In genomic region chr3:105169117-105169516, GRCm38 (mm10) we compare ENCODE assay signal across 19 mouse cellular contexts.
DNase-seq lines count a peak whose midpoint lies in the region; ATAC-seq and TF ChIP-seq lines count a peak whose summit lies in the region.
"Had no signal": no experiment of that assay in that cellular context is flagged by ENCODE, and none has a peak within 500 bp of the region (broad histone marks: within the 10 kb centered on the region; RNA-seq: fewer than 3 reads in every experiment).

No protein-coding gene starts in this region.

- 0 out of 2 replicates have a peak, but pooled peaks have one; percentile 27 for ATAC-seq in kidney, embryonic 16.5 days (ENCODE audit: low FRiP score, low TSS enrichment)
- peak; percentile 11; the same call in 1 of the 2 replicates for ATAC-seq in midbrain, embryonic 13.5 days
- peak; percentile 14; the same call in 1 of the 2 replicates for ATAC-seq in midbrain, postnatal 0 days (ENCODE audit: low FRiP score)

- no peak for TF ChIP-seq POLR2A in cerebellum, adult 2 months (IDR thresholded peaks at IDR 0.05; ENCODE audit: borderline replicate concordance, insufficient read depth, low read length)

- intact Hi-C loops in gastrocnemius, postnatal 14 days (cut with DNase I; ENCODE audit: low total_unique reads), result no loop called here

- no peaks in the 10 kb centered on the region for H3K36me3 ChIP-seq in kidney, embryonic 16.5 days (ENCODE audit: insufficient read depth, low read length)
- H3K36me3 ChIP-seq in midbrain, embryonic 13.5 days, result no peaks in the 10 kb centered on the region
- H3K36me3 ChIP-seq in midbrain, embryonic 10.5 days, result no peaks in the 10 kb centered on the region
- H3K36me3 ChIP-seq in midbrain, postnatal 0 days (ENCODE audit: insufficient read depth, low read length), result no peaks in the 10 kb centered on the region
- H3K36me3 ChIP-seq: embryonic facial prominence, embryonic 12.5 days; limb, embryonic 13.5 days; neural tube, embryonic 12.5 days had no signal

- no peak overlapping the region for H3K27ac ChIP-seq in cerebellum, adult 2 months (ENCODE audit: insufficient read depth, low read length)
- H3K27ac ChIP-seq in kidney, embryonic 16.5 days (ENCODE audit: low read length), result no peak overlapping the region
- peak overlapping the region; percentile 15; the same call in 1 of the 2 replicates for H3K27ac ChIP-seq in midbrain, embryonic 13.5 days
- H3K27ac ChIP-seq in midbrain, embryonic 10.5 days (replicated peaks), result no peak overlapping the region; the same call in 1 of the 2 replicates
- no peak overlapping the region for H3K27ac ChIP-seq in midbrain, postnatal 0 days (ENCODE audit: low read depth, low read length)
- H3K27ac ChIP-seq: embryonic facial prominence, embryonic 12.5 days; left cerebral cortex, adult 2 months; limb, embryonic 13.5 days; liver, embryonic 14.5 days; neural tube, embryonic 12.5 days had no signal

- TF ChIP-seq CTCF in cerebellum, adult 2 months (IDR thresholded peaks at IDR 0.05; ENCODE audit: borderline replicate concordance, insufficient read depth, low read depth, low read length), result no peak
- no peak for TF ChIP-seq CTCF in midbrain, postnatal 0 days (IDR thresholded peaks at IDR 0.05)

- no peak overlapping the region for H3K9ac ChIP-seq in kidney, embryonic 16.5 days (replicated peaks; ENCODE audit: low read length)
- no peak overlapping the region for H3K9ac ChIP-seq in midbrain, embryonic 13.5 days (replicated peaks)
- H3K9ac ChIP-seq in midbrain, postnatal 0 days (replicated peaks; ENCODE audit: low read length, poor library complexity, severe bottlenecking), result no peak overlapping the region
- H3K9ac ChIP-seq: embryonic facial prominence, embryonic 12.5 days; limb, embryonic 13.5 days; liver, embryonic 14.5 days; neural tube, embryonic 12.5 days had no signal

- H3K4me2 ChIP-seq in kidney, embryonic 16.5 days (replicated peaks; ENCODE audit: low read depth, low read length), result no peak overlapping the region
- no peak overlapping the region for H3K4me2 ChIP-seq in midbrain, embryonic 13.5 days (replicated peaks)
- no peak overlapping the region for H3K4me2 ChIP-seq in midbrain, postnatal 0 days (ENCODE audit: low read depth, low read length, poor library complexity, severe bottlenecking)
- H3K4me2 ChIP-seq: embryonic facial prominence, embryonic 12.5 days; limb, embryonic 13.5 days; neural tube, embryonic 12.5 days had no signal

- H3K4me1 ChIP-seq in cerebellum, adult 2 months (ENCODE audit: control insufficient read depth, insufficient read depth, low read length), result no peaks in the 10 kb centered on the region; the same call in 1 of the 2 replicates
- no peaks in the 10 kb centered on the region for H3K4me1 ChIP-seq in kidney, embryonic 16.5 days (ENCODE audit: insufficient read depth, low read length)
- peaks cover 12% of the 10 kb centered on the region for H3K4me1 ChIP-seq in midbrain, embryonic 13.5 days (replicated peaks)
- peaks cover 8% of the 10 kb centered on the region; the same call in 1 of the 2 replicates for H3K4me1 ChIP-seq in midbrain, embryonic 10.5 days
- H3K4me1 ChIP-seq in midbrain, postnatal 0 days (ENCODE audit: insufficient read depth, low read length), result peaks cover 6% of the 10 kb centered on the region; the same call in 1 of the 2 replicates
- H3K4me1 ChIP-seq: limb, embryonic 13.5 days; neural tube, embryonic 12.5 days had no signal

- H3K9me3 ChIP-seq in kidney, embryonic 16.5 days (ENCODE audit: low read length), result peaks cover 6% of the 10 kb centered on the region; the same call in 1 of the 2 replicates
- H3K9me3 ChIP-seq in midbrain, embryonic 13.5 days, result no peaks in the 10 kb centered on the region; the same call in 1 of the 2 replicates
- 0 out of 2 replicates have a peak, but pooled peaks cover 6% of the 10 kb centered on the region for H3K9me3 ChIP-seq in midbrain, embryonic 10.5 days (replicated peaks)
- H3K9me3 ChIP-seq in midbrain, postnatal 0 days (ENCODE audit: low read length), result no peaks in the 10 kb centered on the region

- DNase-seq in cerebellum, postnatal 10 days, result peak; percentile 40 to 59
- DNase-seq in cerebellum, adult 2 months, result no peak
- no peak for DNase-seq in kidney, adult 18-20 months
- no peak for DNase-seq in midbrain, embryonic 10.5 days (ENCODE audit: low spot score)
- peak; percentile 46 for DNase-seq in midbrain, postnatal 0 days (ENCODE audit: low spot score)
- no peak for DNase-seq in gastrocnemius, postnatal 14 days
- DNase-seq: adrenal gland, adult 2 months; cerebellum, adult 11 months; gastrocnemius, postnatal 10 days; kidney, adult 9 months; right cerebral cortex, postnatal 25 days; thymus, postnatal 25 days had no signal

- WGBS in cerebellum, adult 2 months, result 32% methylated on average over 4 of the region's 4 CpGs
- WGBS in kidney, embryonic 16.5 days, result 39% methylated on average over 4 of the region's 4 CpGs
- 41% methylated on average over 4 of the region's 4 CpGs for WGBS in midbrain, embryonic 13.5 days
- WGBS in midbrain, embryonic 10.5 days, result 57% methylated on average over 4 of the region's 4 CpGs
- WGBS in midbrain, postnatal 0 days, result 16% methylated on average over 4 of the region's 4 CpGs

- H3K4me3 ChIP-seq in cerebellum, adult 2 months (replicated peaks; ENCODE audit: insufficient read depth, low read depth, low read length), result no peak overlapping the region
- no peak overlapping the region for H3K4me3 ChIP-seq in kidney, embryonic 16.5 days (ENCODE audit: low read length)
- no peak overlapping the region for H3K4me3 ChIP-seq in midbrain, embryonic 13.5 days (replicated peaks)
- H3K4me3 ChIP-seq in midbrain, embryonic 10.5 days, result no peak overlapping the region
- no peak overlapping the region for H3K4me3 ChIP-seq in midbrain, postnatal 0 days (ENCODE audit: low read depth, low read length)
- H3K4me3 ChIP-seq: embryonic facial prominence, embryonic 12.5 days; left cerebral cortex, adult 2 months; limb, embryonic 13.5 days; neural tube, embryonic 12.5 days had no signal

- H3K27me3 ChIP-seq in cerebellum, adult 2 months (ENCODE audit: control insufficient read depth, insufficient read depth, low read length), result no peaks in the 10 kb centered on the region
- H3K27me3 ChIP-seq in kidney, embryonic 16.5 days (ENCODE audit: insufficient read depth, low read length), result no peaks in the 10 kb centered on the region
- H3K27me3 ChIP-seq in midbrain, embryonic 13.5 days, result no peaks in the 10 kb centered on the region
- no peaks in the 10 kb centered on the region for H3K27me3 ChIP-seq in midbrain, embryonic 10.5 days (ENCODE audit: low read depth, poor library complexity, severe bottlenecking)
- H3K27me3 ChIP-seq in midbrain, postnatal 0 days (ENCODE audit: insufficient read depth, low read length), result no peaks in the 10 kb centered on the region
- H3K27me3 ChIP-seq: embryonic facial prominence, embryonic 12.5 days; limb, embryonic 13.5 days; neural tube, embryonic 12.5 days had no signal

Comparison
In these comparisons a context has a peak if more than half of its experiments do, and no peak if none do; other contexts are left out.
1. DNase-seq: peak in cerebellum, postnatal 10 days (2 of 2) and midbrain, postnatal 0 days (single experiment); none in cerebellum, adult 2 months (0 of 2), kidney, adult 18-20 months (single experiment), midbrain, embryonic 10.5 days (single experiment) and gastrocnemius, postnatal 14 days (single experiment).
2. Peak in every context shown above with its lines, with median percentiles within 50 percentile points of each other: ATAC-seq.